Mouse (Mus musculus): ENCODE data around the gene Sumo2. TPM values are rescaled to one million over a fixed set of nuclear protein-coding genes. Genes with fewer than 3 reads are reported as not detected.
"Not testable (repeated sequence)": the region's sequence is repeated elsewhere in the genome, so short reads cannot be mapped to it uniquely, and the experiment has no call there.

The Sumo2 gene
- polyA plus RNA-seq, 1 experiment from 2014 or later = 838 TPM

DNA sequence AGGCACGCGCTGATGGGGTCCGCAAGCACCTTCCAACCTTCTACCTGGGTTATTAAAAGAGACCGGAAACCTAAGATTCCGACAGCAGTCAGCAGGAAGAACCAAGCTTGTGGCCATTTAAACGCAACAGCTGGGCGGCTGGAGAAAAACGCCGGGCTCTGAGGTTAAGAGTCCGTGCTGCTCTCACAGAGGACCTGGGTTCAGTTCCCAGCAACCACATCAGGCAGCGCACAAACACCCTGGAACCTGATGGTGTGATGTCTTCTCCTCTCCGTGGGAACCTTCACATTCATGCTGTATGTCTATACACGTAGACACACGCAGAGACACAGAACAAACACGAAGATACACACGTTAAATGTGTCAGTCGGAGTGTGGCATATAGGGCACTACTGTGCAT lies 19.6 kb upstream of the Sumo2 start:
- no peak overlapping the region for H3K27ac ChIP-seq (replicated peaks; ENCODE audit: low read depth, low read length)
- no peak overlapping the region for H3K4me2 ChIP-seq (ENCODE audit: low read depth, low read length)
- no peaks in the 10 kb centered on the region for H3K36me3 ChIP-seq (ENCODE audit: control insufficient read depth, insufficient read depth, low read length)
- DNase-seq (ENCODE audit: low spot score) = no peak
- H3K9me3 ChIP-seq (ENCODE audit: control insufficient read depth, low read length) = no peaks in the 10 kb centered on the region
- 81% methylated on average over 17 of the region's 17 CpGs for WGBS
- no peaks in the 10 kb centered on the region for H3K4me1 ChIP-seq (ENCODE audit: control insufficient read depth, insufficient read depth, low read length)
- ATAC-seq (ENCODE audit: low read depth) = no peak
- H3K27me3 ChIP-seq (replicated peaks; ENCODE audit: control insufficient read depth, insufficient read depth, low read length) = no peaks in the 10 kb centered on the region
- H3K4me3 ChIP-seq (ENCODE audit: low read depth, low read length) = no peak overlapping the region
- H3K9ac ChIP-seq (ENCODE audit: low read depth, low read length) = no peak overlapping the region

DNA sequence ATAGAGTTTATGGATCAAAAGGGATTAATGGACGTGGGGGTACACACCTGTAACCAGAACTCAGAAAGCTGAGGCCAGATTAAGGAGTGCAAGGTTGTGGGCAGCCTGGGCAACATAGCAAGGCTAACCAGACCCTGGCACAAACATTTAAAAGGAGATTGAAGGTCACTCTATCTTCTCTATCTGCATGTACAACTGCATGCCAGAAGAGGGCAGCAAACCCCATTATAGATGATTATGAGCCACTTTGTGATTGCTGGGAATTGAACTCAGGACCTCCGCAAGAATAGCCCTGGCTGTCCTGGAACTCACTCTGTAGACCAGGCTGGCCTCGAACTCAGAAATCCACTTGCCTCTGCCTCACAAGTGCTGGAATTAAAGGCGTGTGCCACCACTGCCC lies 16.7 kb upstream of the Sumo2 start:
- H3K4me2 ChIP-seq (ENCODE audit: low read depth, low read length) = no peak overlapping the region
- H3K9me3 ChIP-seq (ENCODE audit: control insufficient read depth, low read length) = no peaks in the 10 kb centered on the region
- no peak overlapping the region for H3K27ac ChIP-seq (replicated peaks; ENCODE audit: low read depth, low read length)
- H3K9ac ChIP-seq (ENCODE audit: low read depth, low read length) = no peak overlapping the region
- H3K36me3 ChIP-seq (ENCODE audit: control insufficient read depth, insufficient read depth, low read length) = no peaks in the 10 kb centered on the region
- ATAC-seq (ENCODE audit: low read depth) = no peak
- DNase-seq (ENCODE audit: low spot score) = no peak
- WGBS = 55% methylated on average over 4 of the region's 4 CpGs
- no peaks in the 10 kb centered on the region for H3K27me3 ChIP-seq (replicated peaks; ENCODE audit: control insufficient read depth, insufficient read depth, low read length)
- H3K4me3 ChIP-seq (ENCODE audit: low read depth, low read length) = no peak overlapping the region
- no peaks in the 10 kb centered on the region for H3K4me1 ChIP-seq (ENCODE audit: control insufficient read depth, insufficient read depth, low read length)

DNA sequence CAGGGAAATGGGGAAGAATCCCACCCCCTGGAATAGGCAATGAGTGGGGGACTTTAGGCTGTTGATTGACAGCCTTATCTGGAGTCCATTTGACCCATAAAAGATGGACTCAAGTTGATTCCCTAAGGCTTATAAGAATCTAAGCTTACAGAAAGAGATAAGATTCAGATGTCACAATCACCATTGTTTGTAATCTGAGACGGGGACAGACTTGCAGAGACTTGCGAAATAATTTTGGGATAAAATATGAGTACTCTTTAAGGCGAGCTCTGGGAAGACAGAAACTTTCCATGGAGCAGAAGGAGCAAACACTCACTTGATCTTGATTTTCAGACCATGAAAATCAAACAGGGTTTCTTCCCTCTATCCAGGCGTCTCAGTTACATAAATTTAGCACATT lies 7.5 kb upstream of the Sumo2 start:
- H3K4me3 ChIP-seq (ENCODE audit: low read depth, low read length) = no peak overlapping the region
- H3K9me3 ChIP-seq (ENCODE audit: control insufficient read depth, low read length) = no peaks in the 10 kb centered on the region
- no peaks in the 10 kb centered on the region for H3K4me1 ChIP-seq (ENCODE audit: control insufficient read depth, insufficient read depth, low read length)
- H3K27ac ChIP-seq (replicated peaks; ENCODE audit: low read depth, low read length) = no peak overlapping the region
- no peak for DNase-seq (ENCODE audit: low spot score)
- H3K9ac ChIP-seq (ENCODE audit: low read depth, low read length) = no peak overlapping the region
- H3K36me3 ChIP-seq (ENCODE audit: control insufficient read depth, insufficient read depth, low read length) = no peaks in the 10 kb centered on the region
- no peak for ATAC-seq (ENCODE audit: low read depth)
- no peaks in the 10 kb centered on the region for H3K27me3 ChIP-seq (replicated peaks; ENCODE audit: control insufficient read depth, insufficient read depth, low read length)
- H3K4me2 ChIP-seq (ENCODE audit: low read depth, low read length) = no peak overlapping the region
- WGBS = 76% methylated on average over 4 of the region's 4 CpGs

DNA sequence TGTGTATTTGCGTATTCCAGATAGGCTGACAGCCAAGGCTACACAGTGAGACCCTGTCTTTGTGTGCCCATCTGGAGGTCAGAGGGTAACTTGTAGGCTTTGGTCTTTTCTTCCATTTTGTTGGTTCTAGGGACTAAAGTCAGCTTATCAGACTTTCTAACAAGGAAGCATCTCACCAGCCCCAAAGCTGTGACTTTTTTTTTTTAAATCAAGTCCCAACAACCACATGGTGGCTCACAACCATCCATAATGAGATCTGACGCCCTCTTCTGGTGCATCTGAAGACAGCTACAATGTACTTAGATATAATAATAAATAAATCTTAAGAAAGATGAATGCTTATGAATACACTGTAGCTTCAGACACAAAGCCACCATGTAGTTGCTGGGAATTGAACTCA lies 2.0 kb upstream of the Sumo2 start:
- DNase-seq (ENCODE audit: low spot score) (no peak), ATAC-seq (ENCODE audit: low read depth) (no peak)
- Histone ChIP-seq H3K4me3 (ENCODE audit: low read depth, low read length) (no peak overlapping the region), H3K36me3 (ENCODE audit: control insufficient read depth, insufficient read depth, low read length) (peaks cover 17% of the 10 kb centered on the region), H3K4me2 (ENCODE audit: low read depth, low read length) (no peak overlapping the region), H3K27me3 (replicated peaks; ENCODE audit: control insufficient read depth, insufficient read depth, low read length) (no peaks in the 10 kb centered on the region), H3K9me3 (ENCODE audit: control insufficient read depth, low read length) (no peaks in the 10 kb centered on the region), H3K4me1 (ENCODE audit: control insufficient read depth, insufficient read depth, low read length) (peaks cover 16% of the 10 kb centered on the region; the same call in 1 of the 2 replicates), H3K27ac (replicated peaks; ENCODE audit: low read depth, low read length) (no peak overlapping the region), H3K9ac (ENCODE audit: low read depth, low read length) (no peak overlapping the region)
- WGBS = 73% methylated on average over 2 of the region's 2 CpGs

DNA sequence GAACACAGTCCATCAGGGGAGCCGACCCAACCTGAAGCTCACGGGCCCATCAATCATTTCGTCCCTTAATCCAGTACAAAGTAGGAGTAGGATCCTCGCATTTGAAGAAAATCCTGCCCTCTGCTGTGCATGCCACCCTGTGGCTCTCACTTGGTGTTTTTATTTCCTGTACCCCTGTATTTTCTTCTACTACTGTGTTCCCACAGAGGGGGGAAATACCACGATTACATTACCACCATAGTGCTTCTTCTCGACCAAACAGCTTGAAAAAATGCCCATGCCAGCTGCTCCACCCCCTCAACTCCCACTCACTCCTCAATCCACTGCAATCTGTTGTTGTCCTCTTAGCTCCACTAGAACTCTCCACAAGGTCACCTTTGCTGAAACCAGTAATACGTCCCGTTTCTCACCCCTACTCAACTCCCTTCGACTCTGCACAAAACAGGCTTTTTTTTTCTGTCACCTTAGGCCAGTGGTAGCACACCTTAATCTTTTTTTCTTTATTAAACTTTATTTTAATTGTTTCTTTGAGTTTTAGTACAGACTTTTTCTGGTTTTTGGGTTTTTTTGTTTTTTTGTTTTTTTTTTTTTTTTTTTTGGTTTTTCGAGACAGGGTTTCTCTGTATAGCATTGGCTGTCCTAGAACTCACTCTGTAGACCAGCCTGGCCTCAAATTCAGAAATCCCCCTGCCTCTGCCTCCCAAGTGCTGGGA lies 936 bp upstream of the Sumo2 start:
- H3K4me1 ChIP-seq (ENCODE audit: control insufficient read depth, insufficient read depth, low read length) = peaks cover 16% of the 10 kb centered on the region; the same call in 1 of the 2 replicates
- 81% methylated on average over 10 of the region's 10 CpGs for WGBS
- peak overlapping the region; percentile 39; the same call in 1 of the 2 replicates for H3K9ac ChIP-seq (ENCODE audit: low read depth, low read length)
- H3K36me3 ChIP-seq (ENCODE audit: control insufficient read depth, insufficient read depth, low read length) = peaks cover 27% of the 10 kb centered on the region
- H3K4me3 ChIP-seq (ENCODE audit: low read depth, low read length) = peak overlapping the region; percentile 93
- H3K4me2 ChIP-seq (ENCODE audit: low read depth, low read length) = peak overlapping the region; percentile 88
- DNase-seq (ENCODE audit: low spot score) (no peak), ATAC-seq (ENCODE audit: low read depth) (no peak)
- H3K27ac ChIP-seq (replicated peaks; ENCODE audit: low read depth, low read length) = peak overlapping the region; percentile 100
- no peaks in the 10 kb centered on the region for H3K9me3 ChIP-seq (ENCODE audit: control insufficient read depth, low read length)
- H3K27me3 ChIP-seq (replicated peaks; ENCODE audit: control insufficient read depth, insufficient read depth, low read length) = no peaks in the 10 kb centered on the region

DNA sequence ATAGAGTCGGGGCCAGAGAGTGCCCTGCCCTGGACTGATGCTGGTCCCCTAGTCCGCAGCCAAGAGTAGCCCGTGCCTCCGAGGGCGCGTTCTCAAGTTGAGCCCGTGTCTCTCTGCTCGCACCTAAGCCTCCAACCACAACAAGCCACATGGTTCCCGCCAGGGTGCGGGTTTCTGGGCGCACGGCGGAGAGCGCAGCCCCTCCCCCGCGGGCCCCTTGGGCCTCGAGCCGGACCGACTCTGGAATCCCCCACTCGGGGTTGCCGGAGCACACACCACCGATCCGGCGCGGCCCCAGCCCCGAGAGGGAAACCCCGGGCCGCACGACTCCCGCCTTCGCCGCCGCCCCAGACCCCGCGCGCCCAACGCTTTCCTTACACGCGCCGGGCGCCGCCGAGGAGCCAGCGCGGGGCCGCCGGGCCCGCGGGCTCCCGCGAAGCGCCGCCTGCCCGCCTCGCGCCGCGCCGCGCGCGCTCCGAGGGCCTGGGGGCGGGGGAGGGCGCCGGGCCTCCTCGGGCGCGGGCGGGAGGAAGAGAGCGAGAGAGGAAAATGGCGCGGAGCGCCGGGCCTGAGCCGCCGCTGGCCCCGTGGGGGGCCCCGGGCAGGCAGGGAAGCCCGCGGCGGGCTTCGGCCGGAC lies 557 bp downstream of the Sumo2 start:
- Histone ChIP-seq H3K4me2 (ENCODE audit: low read depth, low read length) (peak overlapping the region; percentile 88), H3K4me3 (ENCODE audit: low read depth, low read length) (peak overlapping the region; percentile 93), H3K36me3 (ENCODE audit: control insufficient read depth, insufficient read depth, low read length) (peaks cover 38% of the 10 kb centered on the region), H3K27me3 (replicated peaks; ENCODE audit: control insufficient read depth, insufficient read depth, low read length) (no peaks in the 10 kb centered on the region), H3K4me1 (ENCODE audit: control insufficient read depth, insufficient read depth, low read length) (peaks cover 16% of the 10 kb centered on the region; the same call in 1 of the 2 replicates), H3K9me3 (ENCODE audit: control insufficient read depth, low read length) (no peaks in the 10 kb centered on the region), H3K9ac (ENCODE audit: low read depth, low read length) (peak overlapping the region; percentile 96), H3K27ac (replicated peaks; ENCODE audit: low read depth, low read length) (peak overlapping the region; percentile 100)
- ATAC-seq (ENCODE audit: low read depth) = peak; percentile 78
- WGBS = under 1% methylated on average over 24 of the region's 84 CpGs
- DNase-seq (ENCODE audit: low spot score) = peak; percentile 80

DNA sequence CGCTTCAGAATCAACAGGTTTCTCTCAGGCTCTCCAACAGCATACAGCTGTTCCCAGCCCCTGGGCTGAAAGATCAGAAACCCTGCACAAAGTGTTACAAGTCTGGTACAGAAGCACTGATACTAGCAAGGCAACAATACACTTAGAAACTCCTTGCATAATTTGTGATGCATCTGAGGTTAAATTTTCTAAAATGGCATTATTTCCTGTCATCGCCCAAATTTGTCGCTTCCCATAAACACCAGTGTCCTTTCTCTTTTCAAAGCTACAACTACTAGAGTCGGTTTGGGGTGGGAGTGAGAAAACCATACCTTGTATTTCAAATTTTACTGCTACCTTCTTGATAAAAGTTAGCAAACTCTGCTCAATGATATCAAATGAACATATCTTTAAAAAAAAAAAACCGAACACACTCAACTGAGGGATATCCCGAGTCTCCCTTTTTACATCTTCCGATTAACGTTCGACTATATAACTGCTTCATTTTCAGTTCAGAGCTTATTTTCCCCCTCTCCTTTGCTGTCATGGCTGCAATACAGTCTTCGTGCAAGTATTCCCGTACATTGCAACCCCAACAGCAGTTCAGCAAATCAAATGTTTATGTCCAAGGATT lies 1.2 kb downstream of the Sumo2 start:
- Histone ChIP-seq H3K4me1 (ENCODE audit: control insufficient read depth, insufficient read depth, low read length) (peaks cover 16% of the 10 kb centered on the region; the same call in 1 of the 2 replicates), H3K27ac (replicated peaks; ENCODE audit: low read depth, low read length) (peak overlapping the region; percentile 100), H3K27me3 (replicated peaks; ENCODE audit: control insufficient read depth, insufficient read depth, low read length) (no peaks in the 10 kb centered on the region), H3K36me3 (ENCODE audit: control insufficient read depth, insufficient read depth, low read length) (peaks cover 45% of the 10 kb centered on the region), H3K9me3 (ENCODE audit: control insufficient read depth, low read length) (no peaks in the 10 kb centered on the region), H3K4me3 (ENCODE audit: low read depth, low read length) (peak overlapping the region; percentile 93), H3K4me2 (ENCODE audit: low read depth, low read length) (peak overlapping the region; percentile 88), H3K9ac (ENCODE audit: low read depth, low read length) (peak overlapping the region; percentile 96)
- ATAC-seq (ENCODE audit: low read depth) (no peak), DNase-seq (ENCODE audit: low spot score) (no peak)
- 5% methylated on average over 11 of the region's 11 CpGs for WGBS

DNA sequence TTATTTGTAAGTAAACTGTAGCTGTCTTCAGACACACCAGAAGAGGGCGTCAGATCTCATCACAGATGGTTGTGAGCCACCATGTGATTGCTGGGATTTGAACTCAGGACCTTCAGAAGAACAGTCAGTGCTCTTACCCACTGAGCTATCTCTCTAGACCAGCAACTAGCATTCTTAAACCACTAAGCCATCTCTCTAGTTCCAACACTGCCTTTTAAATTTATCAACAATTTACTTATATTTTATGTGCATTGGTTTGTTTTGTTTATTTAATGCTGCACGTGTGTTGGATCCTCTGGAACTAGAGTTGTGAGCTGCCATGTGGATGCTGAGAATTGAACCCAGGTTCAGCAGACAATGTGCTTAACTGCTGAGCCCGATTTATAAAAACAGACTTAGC lies 9.6 kb downstream of the Sumo2 start:
- not testable (repeated sequence) for H3K9ac ChIP-seq (ENCODE audit: low read depth, low read length); H3K4me1 ChIP-seq (ENCODE audit: control insufficient read depth, insufficient read depth, low read length); H3K9me3 ChIP-seq (ENCODE audit: control insufficient read depth, low read length); ATAC-seq (ENCODE audit: low read depth); H3K27ac ChIP-seq (replicated peaks; ENCODE audit: low read depth, low read length); H3K4me3 ChIP-seq (ENCODE audit: low read depth, low read length); H3K27me3 ChIP-seq (replicated peaks; ENCODE audit: control insufficient read depth, insufficient read depth, low read length); DNase-seq (ENCODE audit: low spot score); H3K4me2 ChIP-seq (ENCODE audit: low read depth, low read length)
- WGBS = 78% methylated on average over 3 of the region's 3 CpGs
- peaks cover 82% of the 10 kb centered on the region for H3K36me3 ChIP-seq (ENCODE audit: control insufficient read depth, insufficient read depth, low read length)

Measured in embryonic facial prominence, embryonic 14.5 days (tissue).